Mouse (Mus musculus) hindbrain, embryonic 14.5 days (tissue): ENCODE measurements around the gene Rps3. TPM values are rescaled to one million over a fixed set of nuclear protein-coding genes. Genes with fewer than 3 reads are reported as not detected.
A peak's percentile ranks its signal among the peaks of the same experiment; 100 is the strongest.

Experiments used
- ATAC-seq: fragments of 200-750 bp; cut with Nextera tagmentation; 2 replicates; pipeline ENCODE4 v1.8.0; 2017; ENCODE audit warnings: moderate number of reproducible peaks, mild to moderate bottlenecking, moderate TSS enrichment, moderate library complexity; ENCODE audit not compliant: low FRiP score
- DNase-seq: peaks from one replicate; pipeline ENCODE4 v3.0.0-alpha.2; 2015; ENCODE audit warnings: low spot score
- H3K27ac ChIP-seq: fragments of 300-500 bp; sonication (generic); 2 replicates; pipeline ENCODE4 v1.5.1; 2014; ENCODE audit warnings: mild to moderate bottlenecking, moderate library complexity
- H3K27me3 ChIP-seq: fragments of 300-500 bp; sonication (generic); 2 replicates; pipeline ENCODE4 v1.6.1; 2014; ENCODE audit warnings: mild to moderate bottlenecking, low read length, mixed read lengths; ENCODE audit not compliant: control insufficient read depth, insufficient read depth
- H3K36me3 ChIP-seq: fragments of 300-500 bp; sonication (generic); replicated peaks from 2 replicates; pipeline ENCODE4 v1.6.1; 2014; ENCODE audit not compliant: control insufficient read depth, insufficient read depth
- H3K4me1 ChIP-seq: fragments of 300-500 bp; sonication (generic); replicated peaks from 2 replicates; pipeline ENCODE4 v1.6.1; 2014; ENCODE audit warnings: antibody characterized with exemption, low read length, mixed read lengths; ENCODE audit not compliant: control insufficient read depth, insufficient read depth
- H3K4me2 ChIP-seq: fragments of 300-500 bp; sonication (generic); replicated peaks from 2 replicates; pipeline ENCODE4 v1.6.1; 2014; ENCODE audit warnings: mild to moderate bottlenecking, moderate library complexity
- H3K4me3 ChIP-seq: fragments of 300-500 bp; sonication (generic); replicated peaks from 2 replicates; pipeline ENCODE4 v1.5.1; 2014; ENCODE audit warnings: mild to moderate bottlenecking, low read length
- H3K9ac ChIP-seq: fragments of 300-500 bp; sonication (generic); 2 replicates; pipeline ENCODE4 v1.6.1; 2014
- H3K9me3 ChIP-seq: fragments of 300-500 bp; sonication (generic); 2 replicates; pipeline ENCODE4 v1.6.1; 2016; ENCODE audit warnings: low read length; ENCODE audit not compliant: control insufficient read depth
- WGBS: fragments of 180-500 bp; shearing (Covaris S2); extraction: QIAGEN DNeasy Blood & Tissue Kit; methylation state at CpG from one replicate; pipeline ENCODE4 v1.1.7; 2014; 5-methylcytosine and 5-hydroxymethylcytosine counted together
- polyA plus RNA-seq: library from polyadenylated mRNA; unstranded; fragments of >200 nt; fragmentation: Nextera tagmentation; extraction: Ambion mirVana; gene quantifications from 2 replicates; pipeline ENCODE4 v1.2.1, GENCODE M21; 2014

The Rps3 gene
- polyA plus RNA-seq, 1 experiment from 2014 or later, result 515 TPM

DNA sequence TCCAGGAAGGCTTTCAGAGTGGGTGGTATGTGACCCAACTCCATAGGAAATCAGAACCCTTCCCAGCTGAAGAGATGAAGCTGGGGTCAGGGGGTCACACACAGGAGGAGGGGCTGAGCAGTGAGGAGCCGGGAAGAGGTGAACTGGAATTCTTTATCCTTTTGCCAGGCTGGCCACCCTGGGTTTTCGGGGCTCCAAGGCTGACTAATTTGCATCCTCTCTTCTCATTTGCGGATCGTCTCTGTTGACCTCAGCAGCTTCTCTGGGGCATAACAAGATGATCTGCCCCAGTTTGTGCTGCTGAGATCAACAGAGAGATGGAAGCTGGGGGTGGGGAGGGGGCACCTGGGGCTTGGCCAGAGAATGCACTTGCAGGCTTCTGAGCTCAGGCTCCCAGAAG lies 47.0 kb downstream of the Rps3 start:
- Histone ChIP-seq H3K4me2 (no peak overlapping the region), H3K27me3 (no peaks in the 10 kb centered on the region), H3K9me3 (no peaks in the 10 kb centered on the region), H3K27ac (no peak overlapping the region), H3K36me3 (peaks cover 10% of the 10 kb centered on the region), H3K9ac (no peak overlapping the region), H3K4me1 (peaks cover 11% of the 10 kb centered on the region), H3K4me3 (no peak overlapping the region)
- 7% methylated on average over 4 of the region's 4 CpGs for WGBS
- DNase-seq, result no peak
- ATAC-seq, result no peak

GRCm38 (mm10) chr7:99434672-99435250 lies 48.8 kb downstream of the Rps3 start:
- 44% methylated on average over 12 of the region's 12 CpGs for WGBS
- no peak overlapping the region for H3K27ac ChIP-seq
- H3K36me3 ChIP-seq, result peaks cover 7% of the 10 kb centered on the region; the same call in 1 of the 2 replicates
- ATAC-seq, result no peak
- no peaks in the 10 kb centered on the region for H3K9me3 ChIP-seq
- no peak overlapping the region for H3K9ac ChIP-seq
- DNase-seq, result no peak
- peaks cover 8% of the 10 kb centered on the region for H3K4me1 ChIP-seq
- no peaks in the 10 kb centered on the region for H3K27me3 ChIP-seq
- H3K4me2 ChIP-seq, result no peak overlapping the region
- H3K4me3 ChIP-seq, result no peak overlapping the region

- Histone ChIP-seq H3K9me3 (no peaks in the 10 kb centered on the region), H3K4me3 (no peak overlapping the region), H3K4me2 (no peak overlapping the region), H3K4me1 (peaks cover 8% of the 10 kb centered on the region), H3K9ac (no peak overlapping the region), H3K27ac (peak overlapping the region; percentile 70; the same call in 1 of the 2 replicates), H3K27me3 (no peaks in the 10 kb centered on the region), H3K36me3 (0 out of 2 replicates have a peak, but pooled peaks cover 2% of the 10 kb centered on the region)
- no peak for ATAC-seq
- WGBS, result 93% methylated on average over 6 of the region's 6 CpGs
- DNase-seq, result no peak
Observed at GRCm38 (mm10) chr7:99432863-99433262, 50.7 kb downstream of the Rps3 start.

DNA sequence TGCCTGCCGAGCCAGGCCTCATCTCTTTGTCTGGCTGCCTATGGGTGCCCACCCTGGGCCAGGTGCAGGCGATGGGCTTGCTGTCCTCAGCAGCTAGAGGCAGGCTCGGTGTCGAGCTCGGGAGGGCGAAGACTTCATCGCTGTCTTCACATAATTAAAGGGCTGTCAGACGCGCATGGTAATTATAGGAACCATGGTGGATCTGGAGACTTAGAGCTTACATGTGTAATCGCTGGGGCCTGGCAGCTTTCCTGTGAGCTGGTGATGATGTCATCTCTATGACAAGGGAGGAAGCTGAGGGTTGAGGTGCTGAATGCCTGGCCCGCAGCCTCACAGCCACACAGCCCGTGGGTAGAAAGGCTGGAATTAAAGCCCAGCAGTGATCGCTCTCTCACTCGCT lies 51.3 kb downstream of the Rps3 start:
- H3K4me1 ChIP-seq, result peaks cover 8% of the 10 kb centered on the region
- no peak overlapping the region for H3K4me2 ChIP-seq
- H3K27me3 ChIP-seq, result no peaks in the 10 kb centered on the region
- H3K9me3 ChIP-seq, result no peaks in the 10 kb centered on the region
- H3K9ac ChIP-seq, result 0 out of 2 replicates have a peak overlapping the region, but pooled peaks have one; percentile 20
- DNase-seq (no peak), ATAC-seq (0 out of 2 replicates have a peak, but pooled peaks have one; percentile 15)
- H3K36me3 ChIP-seq, result 0 out of 2 replicates have a peak, but pooled peaks cover 3% of the 10 kb centered on the region
- peak overlapping the region; percentile 70 for H3K27ac ChIP-seq
- no peak overlapping the region for H3K4me3 ChIP-seq
- WGBS, result 48% methylated on average over 14 of the region's 14 CpGs

DNA sequence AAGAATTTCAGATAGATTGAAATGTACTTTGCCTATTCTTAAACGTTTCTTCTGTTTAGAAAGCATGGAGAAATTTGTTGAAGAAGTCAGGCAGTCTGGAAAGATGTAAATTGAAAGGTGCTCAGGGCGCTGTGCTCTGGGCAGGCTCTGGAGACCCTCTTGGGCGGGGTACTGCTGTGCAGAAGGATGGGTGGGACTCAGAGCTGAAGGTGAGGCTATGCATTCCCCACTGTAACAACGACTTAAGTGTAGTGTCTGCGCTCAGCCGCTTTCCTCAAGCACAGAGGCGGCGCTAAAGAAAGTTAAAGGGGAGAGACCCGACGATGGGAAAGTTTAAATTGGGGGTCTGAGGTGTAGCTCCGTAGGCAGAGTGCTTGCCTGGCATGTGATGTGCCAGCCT lies 53.3 kb downstream of the Rps3 start:
- H3K4me2 ChIP-seq, result no peak overlapping the region
- DNase-seq (no peak), ATAC-seq (no peak)
- peak overlapping the region; percentile 33; the same call in 1 of the 2 replicates for H3K27ac ChIP-seq
- H3K27me3 ChIP-seq, result no peaks in the 10 kb centered on the region
- H3K36me3 ChIP-seq, result peaks cover 3% of the 10 kb centered on the region; the same call in 1 of the 2 replicates
- H3K9me3 ChIP-seq, result no peaks in the 10 kb centered on the region
- no peak overlapping the region for H3K4me3 ChIP-seq
- WGBS, result 71% methylated on average over 11 of the region's 11 CpGs
- H3K9ac ChIP-seq, result no peak overlapping the region
- H3K4me1 ChIP-seq, result peaks cover 11% of the 10 kb centered on the region

DNA sequence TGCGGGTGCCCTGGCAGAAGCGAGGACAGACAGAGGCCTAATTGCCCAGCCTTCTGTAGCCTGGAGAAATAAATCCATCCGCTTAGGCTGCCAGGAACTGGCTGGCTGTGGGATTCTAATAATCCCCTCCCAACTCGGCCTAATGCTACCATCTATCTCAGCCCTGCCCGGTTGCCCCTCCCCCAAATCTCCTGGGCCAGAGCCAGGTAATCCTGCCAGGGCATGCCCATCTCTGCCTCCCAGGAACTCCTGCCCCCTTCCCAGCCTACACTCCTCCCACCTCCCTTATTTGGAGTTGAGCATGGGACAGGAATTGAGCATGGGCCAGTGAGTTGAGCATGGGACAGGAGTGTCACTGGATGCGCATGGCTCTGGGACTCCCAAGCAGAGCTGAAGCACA lies 53.8 kb downstream of the Rps3 start:
- H3K27me3 ChIP-seq, result no peaks in the 10 kb centered on the region
- H3K4me2 ChIP-seq, result no peak overlapping the region
- H3K27ac ChIP-seq, result peak overlapping the region; percentile 33; the same call in 1 of the 2 replicates
- H3K4me1 ChIP-seq, result peaks cover 14% of the 10 kb centered on the region
- no peak overlapping the region for H3K4me3 ChIP-seq
- WGBS, result 45% methylated on average over 6 of the region's 6 CpGs
- H3K36me3 ChIP-seq, result peaks cover 3% of the 10 kb centered on the region; the same call in 1 of the 2 replicates
- H3K9ac ChIP-seq, result no peak overlapping the region
- no peak for DNase-seq
- ATAC-seq, result peak; percentile 25; the same call in 1 of the 2 replicates
- H3K9me3 ChIP-seq, result no peaks in the 10 kb centered on the region

DNA sequence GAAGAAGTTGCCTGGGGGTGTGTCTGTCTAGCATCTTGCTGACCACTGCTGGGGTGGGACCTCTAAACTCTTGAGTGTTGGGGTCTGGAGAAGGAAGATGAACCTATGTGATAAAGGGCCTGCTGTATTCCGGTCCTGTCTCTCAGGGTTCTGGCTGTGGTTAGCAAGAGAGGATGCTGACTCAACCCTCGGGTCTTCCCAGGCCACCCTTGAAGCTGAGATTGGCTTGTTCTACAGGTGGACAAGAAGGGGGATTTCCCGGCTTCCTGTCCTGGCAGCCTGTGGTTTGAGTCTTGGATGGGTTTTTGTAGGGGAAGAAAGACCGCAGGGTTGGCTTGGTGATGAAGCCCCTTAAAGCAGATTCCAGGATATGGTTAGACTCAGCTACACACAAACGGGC lies 54.7 kb downstream of the Rps3 start:
- H3K9me3 ChIP-seq, result no peaks in the 10 kb centered on the region
- no peak overlapping the region for H3K27ac ChIP-seq
- no peak overlapping the region for H3K4me3 ChIP-seq
- H3K4me2 ChIP-seq, result no peak overlapping the region
- no peak overlapping the region for H3K9ac ChIP-seq
- ATAC-seq (no peak), DNase-seq (no peak)
- peaks cover 18% of the 10 kb centered on the region for H3K4me1 ChIP-seq
- WGBS, result 94% methylated on average over 5 of the region's 5 CpGs
- H3K27me3 ChIP-seq, result no peaks in the 10 kb centered on the region
- peaks cover 3% of the 10 kb centered on the region; the same call in 1 of the 2 replicates for H3K36me3 ChIP-seq

- Histone ChIP-seq H3K36me3 (peaks cover 3% of the 10 kb centered on the region; the same call in 1 of the 2 replicates), H3K4me2 (no peak overlapping the region), H3K27me3 (no peaks in the 10 kb centered on the region), H3K4me1 (peaks cover 18% of the 10 kb centered on the region), H3K9me3 (no peaks in the 10 kb centered on the region), H3K27ac (no peak overlapping the region), H3K9ac (no peak overlapping the region), H3K4me3 (no peak overlapping the region)
- 96% methylated on average over 3 of the region's 3 CpGs for WGBS
- ATAC-seq, result no peak
- DNase-seq, result no peak
Observed at GRCm38 (mm10) chr7:99427987-99428386, 55.6 kb downstream of the Rps3 start.
